Mouse (Mus musculus): ENCODE measurements around the gene Foxf1. TPM values are rescaled to one million over a fixed set of nuclear protein-coding genes. Genes with fewer than 3 reads are reported as not detected.

Foxf1 gene
- polyA plus RNA-seq, 1 experiment from 2014 or later = 2.7 TPM

DNA sequence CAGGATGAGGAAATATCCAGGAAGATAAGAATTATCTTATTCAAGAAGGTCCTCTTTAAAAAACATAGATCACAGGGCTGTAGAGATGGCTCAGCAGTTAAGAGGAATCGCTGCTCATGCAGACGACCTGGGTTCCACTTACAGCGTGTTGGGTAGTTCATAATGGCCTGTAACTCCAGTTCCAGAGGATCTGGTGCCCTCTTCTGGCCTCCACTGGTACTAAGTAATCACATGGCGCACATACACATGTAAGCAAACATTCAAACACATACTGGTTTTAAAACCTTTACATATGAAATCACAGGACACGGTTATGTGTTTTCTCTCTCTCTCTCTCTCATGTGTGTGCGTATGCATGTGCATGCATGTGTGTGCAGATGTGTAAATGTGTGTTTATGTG, 52.7 kb downstream of the Foxf1 start:
- Histone ChIP-seq H3K9me3 (ENCODE audit: low read length) (no peaks in the 10 kb centered on the region), H3K36me3 (replicated peaks; ENCODE audit: insufficient read depth, low read length) (no peaks in the 10 kb centered on the region), H3K27me3 (ENCODE audit: insufficient read depth, low read length) (0 out of 2 replicates have a peak, but pooled peaks cover 3% of the 10 kb centered on the region), H3K4me2 (ENCODE audit: low read depth, low read length) (no peak overlapping the region), H3K4me3 (ENCODE audit: low read depth, low read length) (no peak overlapping the region), H3K9ac (replicated peaks) (no peak overlapping the region), H3K27ac (ENCODE audit: low read depth) (no peak overlapping the region), H3K4me1 (ENCODE audit: insufficient read depth) (no peaks in the 10 kb centered on the region)
- no peak for TF ChIP-seq CTCF (IDR thresholded peaks at IDR 0.05; ENCODE audit: low read depth)
- no peak for ATAC-seq
- no peak for DNase-seq
- WGBS (ENCODE audit: insufficient replicate concordance) = 87% methylated on average over 6 of the region's 6 CpGs

Small RNA genes lying within 50 kb of the gene (microRNA-seq; reads per million reads assigned to microRNA genes)
- not detected for gene Gm27530

Other genes with a start within 250 kb of the Foxf1 start
- 12.9 and 13.7 TPM in 2 replicates for gene Mthfsd, start 24.0 kb downstream of the Foxf1 start, polyA plus RNA-seq (2015; fragmentation: Nextera tagmentation; extraction: Ambion mirVana)
- 0.04 and 0.05 TPM in 2 replicates for gene Foxc2, start 31.8 kb downstream of the Foxf1 start, polyA plus RNA-seq (2015; fragmentation: Nextera tagmentation; extraction: Ambion mirVana)
- gene Foxl1, start 43.6 kb downstream of the Foxf1 start, polyA plus RNA-seq (2015; fragmentation: Nextera tagmentation; extraction: Ambion mirVana) = not detected in 2 replicates

Measured in liver, postnatal 0 days (tissue).